Mouse (Mus musculus): ENCODE measurements at regions not wholly inside any gene's neighbourhood (a gene's known extent, or its start where the extent isn't known, plus 50 kb on each side); places are given as distances from the start of the nearest gene placed in this dataset.

DNA sequence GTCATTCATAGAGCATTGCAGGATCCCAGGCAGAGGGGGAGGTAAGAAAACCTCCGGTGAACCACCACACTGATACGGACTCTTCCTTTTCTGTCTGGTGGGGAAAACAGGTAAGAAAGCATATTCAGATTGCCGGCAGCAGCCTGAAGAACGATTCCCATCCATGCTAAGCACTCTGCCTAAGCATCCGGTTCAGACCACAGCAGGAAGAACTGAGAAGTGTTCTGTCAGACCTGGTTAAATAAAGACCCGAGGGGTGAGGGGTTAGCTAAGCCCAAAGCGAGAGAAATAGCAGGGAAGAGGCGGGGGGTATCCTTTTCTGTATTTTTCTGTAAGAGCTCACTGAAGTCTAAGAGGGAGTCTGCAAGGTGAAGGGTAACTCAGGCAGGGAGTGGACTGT is 342.1 kb downstream of the Rapgef2 start:
- TF ChIP-seq EP300 (IDR thresholded peaks at IDR 0.05; ENCODE audit: low read depth) (no peak), CTCF (IDR thresholded peaks at IDR 0.05; ENCODE audit: low read depth) (no peak)
